Mouse (Mus musculus) spleen, postnatal 10 days (tissue): ENCODE results near the gene Upp2.

Experiments
- DNase-seq, 2 experiments: peaks; one replicate each; pipeline ENCODE4 v3.0.0; 2021 to 2022; ENCODE audit warnings: low spot score in 2 of 2

Gene Upp2

GRCm38 (mm10) chr2:58567066-58567810 lies at the start of gene Upp2, which contains the start of gene Acvr1:
Gene Upp2 (plus strand): TSS chr2:58567298.
Gene Acvr1 (minus strand): TSS chr2:58567157.
- peak; percentile 9 to 50 for DNase-seq

DNA sequence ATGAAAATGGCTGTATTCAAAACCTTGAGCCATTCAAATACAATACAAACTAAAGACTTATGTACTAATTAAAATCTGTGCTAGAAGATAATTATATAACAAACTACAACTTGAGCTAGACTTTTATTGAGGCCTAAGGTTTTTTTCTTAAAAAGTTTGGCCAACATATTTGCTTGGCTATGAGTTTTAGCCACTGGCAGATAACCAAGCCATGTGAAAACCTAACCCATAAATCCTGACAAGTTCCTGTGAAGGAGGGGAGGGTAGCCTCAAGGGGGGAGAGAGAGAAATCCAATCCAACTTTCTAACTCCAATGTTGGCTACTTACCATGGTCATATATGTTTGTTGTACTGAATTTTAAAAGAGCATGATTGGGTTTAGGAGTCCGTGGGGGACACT lies 48.6 kb upstream of the Upp2 start:
- no peak for DNase-seq

DNA sequence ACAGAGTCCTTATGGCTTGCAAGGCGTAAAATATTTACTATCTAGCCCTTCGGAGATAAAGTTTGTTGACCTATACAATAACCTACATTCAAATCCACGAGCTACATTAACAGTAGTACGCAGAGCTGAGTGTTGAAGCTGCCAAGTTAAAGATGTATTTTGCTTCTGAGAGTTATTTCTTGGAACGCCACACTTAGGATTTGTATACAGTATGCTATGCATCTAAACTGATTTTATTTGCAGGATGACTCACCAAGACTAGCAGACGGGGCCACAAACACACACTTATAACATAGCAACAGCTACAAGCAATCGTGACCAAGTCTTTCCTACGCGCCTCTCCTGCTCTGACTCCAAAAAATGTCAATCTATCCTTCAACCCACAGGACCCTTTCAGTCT lies 46.4 kb upstream of the Upp2 start:
- DNase-seq: no peak

DNA sequence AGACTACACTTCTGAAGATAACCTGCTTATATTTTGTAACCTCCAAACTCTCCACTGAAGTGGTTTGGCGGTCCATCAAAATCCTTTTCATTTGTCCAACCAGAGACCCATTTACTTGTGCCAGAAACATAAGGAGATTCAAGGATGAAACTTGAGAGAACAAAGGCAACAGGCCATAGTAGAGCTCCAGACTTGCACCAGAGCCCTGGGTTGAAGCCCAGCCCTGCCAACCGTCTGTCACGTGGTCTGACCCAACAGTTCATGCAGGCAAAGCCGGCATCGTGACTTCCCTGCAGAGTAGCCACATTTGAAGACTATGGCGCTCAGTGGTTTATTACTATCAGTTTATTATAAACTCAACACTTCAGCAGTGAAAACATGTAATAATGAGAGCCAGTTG lies 45.5 kb upstream of the Upp2 start:
- DNase-seq: no peak

DNA sequence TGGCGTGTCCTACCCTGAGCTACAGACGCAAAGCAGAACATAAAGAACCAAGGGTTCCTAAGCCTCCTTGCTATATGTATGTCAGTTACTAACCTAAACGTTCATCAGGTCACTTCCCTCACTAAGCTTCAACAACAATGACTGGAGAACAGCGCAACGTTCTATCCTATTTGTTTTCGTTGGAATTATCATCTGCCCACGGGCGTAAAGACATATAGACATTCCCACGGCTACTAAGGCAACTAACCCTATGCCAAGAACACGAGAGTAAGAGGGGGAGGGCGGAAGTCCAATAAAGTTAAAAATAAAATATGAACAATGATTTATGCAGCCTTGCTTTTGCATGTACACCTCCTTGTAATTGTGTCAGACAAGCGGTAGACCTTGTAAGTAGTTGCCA lies 44.0 kb upstream of the Upp2 start:
- no peak for DNase-seq

DNA sequence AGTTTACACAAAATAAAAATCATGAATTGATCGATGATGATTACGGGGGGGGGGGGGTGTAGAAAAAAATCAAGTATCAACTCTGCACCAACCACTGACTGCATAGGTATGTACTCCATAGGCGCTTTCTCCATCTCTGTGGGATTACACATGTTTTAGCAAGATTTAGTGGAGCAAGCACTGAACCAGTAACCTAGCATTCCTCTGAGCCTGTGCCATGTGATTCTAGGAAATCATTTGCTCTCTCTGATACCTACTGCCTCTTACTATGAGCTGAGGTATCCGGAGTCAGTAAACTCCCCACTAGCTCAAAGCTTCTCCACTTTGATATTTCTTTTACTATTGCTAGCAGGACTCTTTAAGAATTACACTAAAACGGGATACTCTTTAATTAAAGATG lies 43.2 kb upstream of the Upp2 start:
- DNase-seq: no peak

DNA sequence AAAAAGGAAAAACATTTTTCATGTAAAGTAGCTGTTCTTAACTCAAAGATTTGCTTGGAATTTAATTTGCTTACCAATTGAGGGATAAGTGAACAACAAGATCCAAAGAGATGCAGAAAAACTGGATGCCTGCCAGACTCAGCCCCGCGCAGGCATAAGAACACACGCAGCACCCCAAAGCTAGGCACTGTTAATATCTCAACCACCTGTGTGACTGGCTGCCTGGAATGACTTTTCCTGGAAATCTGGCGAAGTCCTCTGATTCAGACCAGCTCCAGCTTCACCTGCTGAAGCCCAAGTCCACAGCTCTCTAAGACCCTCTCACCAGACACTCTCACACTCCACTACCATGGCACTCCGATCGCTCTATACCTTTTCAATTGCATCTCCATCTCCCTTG lies 42.7 kb upstream of the Upp2 start:
- no peak for DNase-seq

- no peak for DNase-seq
These were observed 39.3 kb upstream of the Upp2 start for GRCm38 (mm10) chr2:58527786-58528185.

GRCm38 (mm10) chr2:58529384-58529783 lies 37.7 kb upstream of the Upp2 start:
- no peak for DNase-seq

DNA sequence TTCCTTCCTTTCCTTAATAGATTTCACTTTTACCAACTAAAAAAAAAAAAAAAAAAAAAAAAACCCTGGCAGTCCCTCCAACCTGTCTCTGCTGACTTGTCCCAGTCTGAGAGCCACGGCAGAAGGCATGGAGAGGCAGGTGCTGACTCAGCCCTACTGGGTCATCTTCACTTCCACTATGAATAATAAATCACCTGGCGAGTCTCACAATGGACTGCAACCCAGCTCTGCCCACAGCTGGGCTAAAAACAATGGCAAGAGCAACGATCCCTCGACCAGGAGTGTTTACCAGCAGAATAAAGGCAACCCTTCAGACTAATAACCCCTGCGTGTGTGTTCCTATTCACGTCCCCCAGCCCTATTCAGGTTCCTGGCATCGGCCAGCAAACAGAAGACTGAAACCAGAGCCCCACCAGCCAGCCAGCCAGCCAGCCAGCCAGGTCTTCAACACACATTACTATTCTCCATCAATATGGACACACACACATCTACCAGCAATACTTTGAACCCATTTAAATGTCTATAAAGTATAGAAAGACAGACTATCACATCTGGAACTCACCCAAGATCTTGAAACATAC lies 37.1 kb upstream of the Upp2 start:
- no peak for DNase-seq

- DNase-seq: no peak
These were observed 36.6 kb upstream of the Upp2 start for GRCm38 (mm10) chr2:58530521-58530920.

DNA sequence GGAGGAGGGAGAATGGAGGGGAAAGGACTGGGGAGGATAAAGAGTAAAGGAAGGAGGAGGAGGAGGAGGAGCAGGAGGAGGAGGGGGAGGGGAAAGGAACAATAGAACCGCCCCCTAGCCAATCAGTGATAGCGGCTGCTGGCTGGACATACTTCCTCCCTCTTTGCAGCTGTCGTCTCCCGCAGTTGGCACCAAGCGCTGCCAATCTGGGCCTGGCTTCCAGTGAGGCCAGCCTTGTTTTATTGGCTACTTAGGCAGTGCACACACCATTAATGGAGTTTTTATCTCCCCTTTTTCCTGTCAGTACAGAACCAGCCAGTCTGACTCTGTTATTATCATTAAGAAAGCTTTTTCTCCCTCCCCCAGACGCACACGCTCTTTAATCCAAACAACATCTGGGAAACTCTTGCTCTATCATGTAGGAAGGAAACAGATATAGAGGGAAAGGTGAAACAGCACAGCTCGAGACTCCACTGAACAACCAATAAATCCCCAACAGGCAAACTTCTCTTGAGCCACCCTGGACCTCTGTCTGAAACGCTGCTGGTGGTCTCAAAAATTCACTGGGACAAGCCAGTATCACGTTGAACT lies 34.7 kb upstream of the Upp2 start:
- DNase-seq: peak in 1 of 2 experiments; percentile 23

DNA sequence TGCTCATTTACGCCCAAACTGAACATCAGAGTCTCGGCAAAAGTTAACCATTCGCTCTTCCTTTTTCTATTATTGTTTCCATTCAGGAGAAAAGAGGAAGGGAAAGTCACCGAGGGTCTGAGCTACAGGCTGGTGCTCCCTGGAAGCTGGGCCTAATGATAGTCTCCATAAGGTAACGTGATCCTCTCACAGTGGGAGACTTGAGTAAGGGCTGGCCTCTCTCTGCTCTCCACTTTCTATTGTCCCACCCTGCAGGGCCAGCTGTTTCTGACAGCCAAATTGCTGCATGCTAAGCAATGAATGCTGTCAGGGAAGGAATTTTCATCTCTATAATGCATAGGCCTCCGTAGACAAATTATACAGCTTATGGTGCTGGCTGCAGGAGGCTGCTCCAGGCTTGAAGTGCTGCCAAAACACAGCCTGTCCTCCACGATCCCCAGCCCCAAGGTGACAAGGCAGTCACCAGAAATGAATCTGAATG lies 33.5 kb upstream of the Upp2 start:
- DNase-seq: no peak

GRCm38 (mm10) chr2:58534379-58534778 lies 32.7 kb upstream of the Upp2 start:
- DNase-seq: no peak

DNA sequence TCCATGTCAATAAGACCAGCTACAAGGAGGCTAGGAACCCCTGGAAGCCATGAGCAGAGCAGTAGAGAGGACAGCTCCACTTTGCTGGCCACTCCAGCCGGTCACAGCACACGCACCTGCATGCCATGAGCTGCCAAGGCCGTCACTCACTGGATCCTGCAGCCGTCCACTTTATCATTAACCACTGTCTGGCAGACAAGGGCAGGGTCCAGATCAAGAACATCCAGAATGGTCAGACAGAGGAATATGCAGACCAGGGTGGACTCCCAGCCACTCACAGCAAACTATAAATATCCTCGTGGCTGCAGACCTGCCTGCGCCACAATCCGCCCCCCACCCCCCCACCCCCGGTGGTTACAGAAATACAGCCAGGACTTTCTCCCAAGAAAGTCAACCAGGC lies 31.9 kb upstream of the Upp2 start:
- DNase-seq: no peak

DNA sequence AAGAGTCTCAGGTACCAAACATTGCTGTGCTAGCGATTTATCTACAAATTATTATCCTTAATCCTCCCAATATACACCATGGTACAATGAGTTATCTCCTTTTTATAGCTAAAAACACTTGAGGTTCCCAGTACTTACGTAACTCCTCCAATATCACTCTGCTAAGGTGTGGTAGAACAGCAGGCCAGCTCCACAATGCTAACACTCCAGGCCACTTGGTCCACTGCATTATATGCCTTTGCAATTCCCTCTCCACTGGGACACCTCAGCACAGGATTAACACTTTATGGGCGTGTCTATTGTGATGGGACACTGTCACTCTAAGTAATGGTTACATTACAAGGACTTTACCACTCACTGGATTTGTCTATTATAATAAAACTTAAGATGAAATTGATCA lies 30.3 kb upstream of the Upp2 start:
- DNase-seq: no peak

DNA sequence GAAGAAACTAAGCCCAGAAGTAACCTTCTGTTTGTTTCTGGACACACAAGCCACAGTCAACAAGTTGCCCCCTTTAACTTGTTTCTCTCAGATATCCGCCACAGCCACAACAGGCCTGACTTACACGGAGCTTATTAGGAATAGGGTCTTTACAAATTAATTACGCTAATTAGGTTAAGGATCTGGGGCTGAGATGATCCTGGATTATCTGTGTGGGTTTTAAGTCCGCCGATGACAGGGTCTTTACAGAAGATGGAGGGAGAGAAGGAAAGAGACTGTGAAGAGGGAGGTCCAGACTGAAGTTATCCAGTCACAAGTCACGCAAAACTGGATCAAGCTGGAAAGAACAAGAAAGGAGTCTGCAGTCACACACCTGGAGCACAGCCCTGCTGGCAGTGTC lies 28.9 kb upstream of the Upp2 start:
- DNase-seq: no peak

GRCm38 (mm10) chr2:58543252-58543651 lies 23.8 kb upstream of the Upp2 start:
- DNase-seq: no peak

- no peak for DNase-seq
These were observed 22.7 kb upstream of the Upp2 start for GRCm38 (mm10) chr2:58544368-58544767.

GRCm38 (mm10) chr2:58546264-58546663 lies 20.8 kb upstream of the Upp2 start:
- DNase-seq: no peak

GRCm38 (mm10) chr2:58548943-58549342 lies 18.2 kb upstream of the Upp2 start:
- no peak for DNase-seq

GRCm38 (mm10) chr2:58549960-58550359 lies 17.1 kb upstream of the Upp2 start:
- no peak for DNase-seq

DNA sequence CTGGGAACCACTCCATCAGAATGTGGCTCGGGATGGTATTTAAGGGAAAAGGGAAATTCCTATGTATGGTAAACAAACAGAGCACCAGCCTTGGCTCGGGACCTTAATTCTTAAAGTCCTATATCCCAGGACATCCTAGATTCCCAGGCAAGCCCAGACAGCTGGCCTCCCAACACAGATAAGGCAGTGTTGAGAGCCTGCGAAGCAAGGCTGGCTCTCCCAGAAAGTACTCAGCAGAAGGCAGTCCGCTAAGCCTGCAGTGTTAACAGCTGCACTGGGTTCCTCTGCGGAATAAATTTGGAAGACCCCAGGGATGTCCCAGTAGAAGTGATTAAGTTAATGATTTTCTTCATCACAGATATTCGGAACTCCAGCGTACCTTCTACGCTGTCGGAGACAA lies 16.6 kb upstream of the Upp2 start:
- DNase-seq: no peak
